ENCODE assay signal across 9 mouse cellular contexts in the genomic region with DNA sequence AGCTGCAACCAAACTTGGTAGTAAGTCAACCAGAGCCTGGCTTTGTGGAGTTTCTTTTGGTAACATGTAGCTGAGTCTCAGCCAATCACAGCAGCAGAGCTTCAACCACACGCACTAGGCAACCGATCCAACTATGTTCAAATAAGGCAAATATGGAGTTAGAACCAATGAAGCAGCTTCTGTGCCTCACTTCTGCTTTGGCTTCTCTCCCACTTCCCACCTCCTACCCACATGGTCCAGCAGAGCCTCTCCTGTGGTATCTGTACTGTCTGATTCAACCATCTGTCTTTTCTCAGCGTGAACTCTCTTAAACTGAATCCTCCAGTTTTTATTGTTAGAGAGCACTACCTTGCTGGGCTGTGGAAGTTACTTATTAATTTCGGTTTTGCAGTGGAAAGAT. TPM values are rescaled to one million over a fixed set of nuclear protein-coding genes. Genes with fewer than 3 reads are reported as not detected.
A peak's percentile ranks its signal among the peaks of the same experiment; 100 is the strongest.
DNase-seq lines count a peak whose midpoint lies in the region; ATAC-seq lines count a peak whose summit lies in the region.
"Had no signal": no experiment of that assay in that cellular context is flagged by ENCODE, and none has a peak within 500 bp of the region (broad histone marks: within the 10 kb centered on the region; RNA-seq: fewer than 3 reads in every experiment).

No protein-coding gene starts in this region.

- intact Hi-C loops in heart, postnatal 25 days (cut with DNase I): no loop called here

- no peaks in the 10 kb centered on the region for H3K9me3 ChIP-seq in hindbrain, embryonic 16.5 days (ENCODE audit: control insufficient read depth, low read length)
- H3K9me3 ChIP-seq in hindbrain, embryonic 14.5 days (ENCODE audit: control insufficient read depth, low read length): no peaks in the 10 kb centered on the region
- H3K9me3 ChIP-seq in forebrain, embryonic 13.5 days (replicated peaks): no peaks in the 10 kb centered on the region
- H3K9me3 ChIP-seq: liver, embryonic 13.5 days had no signal

- H3K4me3 ChIP-seq in hindbrain, embryonic 16.5 days (ENCODE audit: low read length): no peak overlapping the region
- no peak overlapping the region for H3K4me3 ChIP-seq in hindbrain, embryonic 14.5 days (replicated peaks; ENCODE audit: low read length)
- H3K4me3 ChIP-seq in forebrain, embryonic 13.5 days: no peak overlapping the region
- H3K4me3 ChIP-seq: liver, embryonic 13.5 days had no signal

- H3K27me3 ChIP-seq in hindbrain, embryonic 16.5 days (replicated peaks; ENCODE audit: control insufficient read depth, insufficient read depth, low read length): no peaks in the 10 kb centered on the region
- no peaks in the 10 kb centered on the region for H3K27me3 ChIP-seq in hindbrain, embryonic 14.5 days (ENCODE audit: control insufficient read depth, insufficient read depth, low read length)
- H3K27me3 ChIP-seq in forebrain, embryonic 13.5 days: no peaks in the 10 kb centered on the region
- H3K27me3 ChIP-seq: liver, embryonic 13.5 days had no signal

- no peak overlapping the region for H3K27ac ChIP-seq in hindbrain, embryonic 16.5 days (ENCODE audit: low read depth, low read length)
- no peak overlapping the region for H3K27ac ChIP-seq in hindbrain, embryonic 14.5 days
- H3K27ac ChIP-seq in forebrain, embryonic 13.5 days: no peak overlapping the region
- H3K27ac ChIP-seq: liver, embryonic 13.5 days had no signal

- no peaks in the 10 kb centered on the region for H3K36me3 ChIP-seq in hindbrain, embryonic 16.5 days (ENCODE audit: control insufficient read depth, insufficient read depth, low read length)
- no peaks in the 10 kb centered on the region for H3K36me3 ChIP-seq in hindbrain, embryonic 14.5 days (replicated peaks; ENCODE audit: control insufficient read depth, insufficient read depth)
- H3K36me3 ChIP-seq in forebrain, embryonic 13.5 days (ENCODE audit: poor library complexity, severe bottlenecking): no peaks in the 10 kb centered on the region
- H3K36me3 ChIP-seq: liver, embryonic 13.5 days had no signal

- no peak overlapping the region for H3K9ac ChIP-seq in hindbrain, embryonic 16.5 days (ENCODE audit: low read depth, low read length)
- H3K9ac ChIP-seq in hindbrain, embryonic 14.5 days: no peak overlapping the region
- H3K9ac ChIP-seq in forebrain, embryonic 13.5 days: no peak overlapping the region
- H3K9ac ChIP-seq: liver, embryonic 13.5 days had no signal

- ATAC-seq in hindbrain, embryonic 16.5 days: peak; percentile 64; the same call in 1 of the 2 replicates
- ATAC-seq in hindbrain, embryonic 14.5 days (ENCODE audit: low FRiP score): no peak
- ATAC-seq in frontal cortex, adult (ENCODE audit: low TSS enrichment): peak; percentile 92
- no peak for ATAC-seq in forebrain, embryonic 13.5 days

- no peak for DNase-seq in hindbrain, embryonic 14.5 days (ENCODE audit: low spot score)
- DNase-seq in layer of hippocampus, postnatal 36 days: peak; percentile 79 to 82
- peak; percentile 69 to 87 for DNase-seq in right cerebral cortex, postnatal 36 days (ENCODE audit: low spot score in 2 of 2)
- DNase-seq in urinary bladder, adult 18-20 months (ENCODE audit: low spot score in 2 of 2): no peak
- no peak for DNase-seq in heart, postnatal 25 days (ENCODE audit: low spot score)
- DNase-seq: liver, embryonic 13.5 days had no signal

- 81% methylated on average over 4 of the region's 4 CpGs for WGBS in hindbrain, embryonic 16.5 days
- WGBS in hindbrain, embryonic 14.5 days: 92% methylated on average over 4 of the region's 4 CpGs
- WGBS in forebrain, embryonic 13.5 days: 90% methylated on average over 4 of the region's 4 CpGs

- H3K4me1 ChIP-seq in hindbrain, embryonic 16.5 days (ENCODE audit: control insufficient read depth, insufficient read depth, low read depth, low read length): no peaks in the 10 kb centered on the region
- no peaks in the 10 kb centered on the region for H3K4me1 ChIP-seq in hindbrain, embryonic 14.5 days (replicated peaks; ENCODE audit: control insufficient read depth, insufficient read depth, low read length)
- no peaks in the 10 kb centered on the region for H3K4me1 ChIP-seq in forebrain, embryonic 13.5 days
- H3K4me1 ChIP-seq: liver, embryonic 13.5 days had no signal

- no peak overlapping the region for H3K4me2 ChIP-seq in hindbrain, embryonic 16.5 days (ENCODE audit: low read length)
- H3K4me2 ChIP-seq in hindbrain, embryonic 14.5 days (replicated peaks): no peak overlapping the region
- no peak overlapping the region for H3K4me2 ChIP-seq in forebrain, embryonic 13.5 days
- H3K4me2 ChIP-seq: liver, embryonic 13.5 days had no signal

RNA-seq across cellular contexts. Expression of a gene that starts 27.7 kb away (rescaled TPM):
- not detected in 2 replicates for polyA plus RNA-seq in hindbrain, embryonic 16.5 days (2015; fragmentation: Nextera tagmentation; extraction: Ambion mirVana)
- polyA plus RNA-seq in hindbrain, embryonic 14.5 days (2014; fragmentation: Nextera tagmentation; extraction: Ambion mirVana): not detected in 2 replicates
- total RNA-seq in layer of hippocampus, postnatal 36 days (2021): not detected
- polyA plus RNA-seq in forebrain, embryonic 13.5 days (2015; fragmentation: Nextera tagmentation; extraction: Ambion mirVana): not detected in 2 replicates
- not detected for total RNA-seq in heart, postnatal 25 days (2021)
- polyA plus RNA-seq: liver, embryonic 13.5 days had no signal

Comparison
In these comparisons a context has a peak if more than half of its experiments do, and no peak if none do; other contexts are left out.
1. ATAC-seq: peak in hindbrain, embryonic 16.5 days (single experiment) and frontal cortex, adult (single experiment); none in hindbrain, embryonic 14.5 days (single experiment) and forebrain, embryonic 13.5 days (single experiment).
2. DNase-seq: peak in layer of hippocampus, postnatal 36 days (2 of 2) and right cerebral cortex, postnatal 36 days (2 of 2); none in hindbrain, embryonic 14.5 days (single experiment), urinary bladder, adult 18-20 months (0 of 2) and heart, postnatal 25 days (single experiment).